Mouse (Mus musculus) spleen, postnatal 4 days (tissue): ENCODE results near the gene Insc.
"Not testable (repeated sequence)": the region's sequence is repeated elsewhere in the genome, so short reads cannot be mapped to it uniquely, and the experiment has no call there.

Experiments
- DNase-seq, 2 experiments: peaks; one replicate each; pipeline ENCODE4 v3.0.0; 2022; ENCODE audit warnings: low spot score in 2 of 2

Insc gene

DNA sequence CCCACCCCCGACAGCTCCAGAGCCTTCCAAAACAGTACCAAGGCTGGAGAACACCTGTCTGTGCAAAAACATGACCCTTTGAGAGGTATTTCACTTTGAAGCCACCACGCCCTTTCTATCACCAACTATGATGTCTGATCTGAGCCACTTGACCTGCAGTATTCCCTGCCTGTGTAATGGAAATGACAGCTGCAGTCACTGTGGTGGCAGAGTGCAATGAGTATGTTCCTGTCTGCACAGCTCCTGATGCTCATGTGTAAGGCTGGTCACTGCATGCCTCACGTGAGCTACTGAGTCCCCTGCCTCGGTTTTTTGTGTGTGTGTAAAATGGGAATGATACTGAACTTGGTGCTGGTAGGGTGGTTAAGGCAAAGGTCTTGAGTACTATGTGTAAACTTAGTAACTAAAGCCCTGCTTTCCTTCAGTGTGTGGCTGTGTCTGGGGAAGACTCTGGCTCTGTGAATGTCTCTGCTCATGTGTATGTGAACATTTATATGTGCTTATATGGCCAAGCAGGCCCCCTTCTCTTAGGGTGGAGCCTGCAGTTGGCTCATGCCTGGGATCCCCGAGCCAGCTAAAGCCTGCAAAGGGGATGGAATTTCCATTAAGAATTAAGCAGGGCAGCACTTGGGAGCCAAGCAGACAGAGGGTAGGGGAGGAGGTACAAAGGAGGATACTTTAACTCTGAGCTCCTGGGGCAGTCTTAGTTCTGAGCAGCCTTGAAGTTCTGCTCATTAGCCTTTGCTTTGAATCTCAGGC is at the start of gene Insc:
Insc (plus strand) TSS at position 673 of the 759 bp plus-strand sequence.
- no peak for DNase-seq

DNA sequence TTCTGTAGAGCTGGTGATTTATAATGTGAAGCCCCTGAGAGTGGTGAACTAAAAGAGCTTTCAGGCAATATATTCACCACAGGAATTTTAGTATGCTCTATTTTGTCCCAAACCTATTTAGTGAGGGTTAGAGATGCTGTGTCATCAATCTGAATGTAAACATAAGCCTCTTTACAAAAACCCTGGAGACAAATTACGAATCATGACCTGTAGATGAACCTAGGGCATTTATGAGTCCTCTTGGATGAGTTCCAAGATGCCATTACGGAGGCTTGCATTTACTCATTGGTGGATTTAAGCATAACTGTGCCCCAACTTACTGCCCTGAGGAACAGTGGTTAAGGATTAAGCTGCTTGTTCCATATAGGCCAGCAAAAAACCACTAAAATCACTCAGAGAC is 42.6 kb upstream of the Insc start:
- no peak for DNase-seq

DNA sequence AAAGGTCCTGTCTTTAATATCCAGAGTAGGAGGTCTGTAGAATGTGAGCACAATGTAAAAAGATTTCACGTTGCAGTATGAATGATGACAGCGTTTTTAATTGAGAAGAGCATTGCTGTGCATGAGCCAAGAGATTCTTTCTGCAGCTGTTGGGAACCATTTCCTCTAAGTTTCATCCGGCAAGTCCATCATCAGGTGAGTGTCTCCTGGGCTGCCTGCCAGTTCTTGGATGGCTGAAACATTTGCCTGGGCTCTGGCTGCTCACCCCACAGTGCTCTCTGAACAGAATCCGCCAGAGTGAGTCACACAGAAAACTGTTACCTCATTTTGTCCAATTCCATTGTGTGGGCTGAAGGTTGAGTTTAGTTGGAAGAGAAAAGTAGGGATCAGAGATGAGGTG is 36.8 kb upstream of the Insc start:
- no peak for DNase-seq

DNA sequence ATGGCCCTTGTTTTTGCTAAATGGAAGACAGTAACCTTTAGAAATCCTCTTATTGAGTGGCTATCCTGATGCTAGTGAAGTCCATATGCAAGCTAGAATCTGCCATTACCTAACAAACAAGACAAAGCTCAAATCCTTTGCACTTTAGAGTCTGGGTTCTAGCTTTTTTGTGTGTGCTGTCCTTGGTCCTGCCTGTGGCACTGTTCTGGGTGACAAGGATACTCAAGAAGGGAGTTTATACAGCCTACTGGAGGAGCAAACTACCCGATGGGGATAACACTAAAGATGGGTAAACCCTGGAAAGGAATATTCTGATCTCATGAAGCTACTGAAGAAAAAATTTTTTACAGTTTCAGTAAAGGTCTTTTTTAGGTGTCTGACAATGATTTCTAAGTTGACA is 36.1 kb upstream of the Insc start:
- no peak for DNase-seq

DNA sequence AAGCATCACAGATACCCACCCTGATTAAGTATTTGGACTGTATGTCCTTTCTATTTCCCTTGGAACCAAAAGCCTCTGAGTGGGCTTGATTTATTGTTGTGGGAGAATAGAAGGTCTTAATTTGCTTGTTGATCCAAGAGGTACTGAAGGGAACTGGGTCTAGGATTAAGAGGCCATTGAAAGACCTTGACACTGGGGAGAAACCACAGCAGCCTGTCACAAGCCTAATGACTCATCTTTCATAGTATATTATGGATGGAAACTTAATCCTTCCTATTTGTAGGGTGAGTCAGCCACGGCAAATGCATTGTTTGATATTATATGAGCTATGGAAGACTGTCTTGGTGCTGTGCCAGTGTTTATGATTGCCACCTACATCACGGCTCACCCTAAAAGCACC is 33.1 kb upstream of the Insc start:
- DNase-seq = no peak

DNA sequence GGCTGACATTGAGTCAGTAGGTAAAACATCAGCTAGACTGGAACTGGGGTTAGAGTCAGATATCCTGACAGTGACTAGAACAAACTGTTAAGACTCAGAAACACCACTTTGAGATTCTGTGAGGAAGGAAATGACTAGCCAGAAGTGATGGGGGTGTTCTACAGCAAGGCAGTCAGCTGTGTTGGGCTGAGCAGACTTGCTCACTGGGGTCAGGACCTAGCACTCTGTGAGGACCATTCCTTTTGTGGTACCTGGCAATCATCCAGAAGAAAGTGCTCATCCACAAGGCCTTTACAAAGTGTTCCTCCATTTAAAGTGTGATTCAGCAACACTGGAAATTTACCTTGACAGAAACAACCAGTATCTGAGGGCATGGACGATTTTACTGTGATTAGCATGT is 31.0 kb upstream of the Insc start:
- DNase-seq = no peak

DNA sequence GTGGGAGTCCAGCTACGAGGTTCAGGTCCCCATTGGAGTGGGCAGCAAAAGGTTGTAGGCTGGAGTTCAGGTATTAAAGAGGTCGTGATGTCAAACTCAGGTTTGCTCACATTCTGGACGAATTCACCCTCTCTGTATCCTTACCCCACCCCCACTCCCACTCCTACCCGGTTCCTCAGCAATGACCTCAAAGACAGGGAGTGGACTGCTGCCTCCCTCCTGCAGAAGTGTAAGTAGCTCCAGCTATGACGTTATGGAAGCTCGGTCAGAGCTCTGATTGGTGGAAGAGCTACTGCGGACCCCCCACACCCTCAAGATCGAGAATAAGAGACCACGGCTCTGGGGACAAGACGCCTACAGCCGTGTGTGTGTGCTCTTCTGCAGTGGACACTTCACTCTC is 25.2 kb upstream of the Insc start, which contains the start of gene Calcb:
Calcb (plus strand) TSS at position 344 of the 400 bp plus-strand sequence.
- DNase-seq = no peak

DNA sequence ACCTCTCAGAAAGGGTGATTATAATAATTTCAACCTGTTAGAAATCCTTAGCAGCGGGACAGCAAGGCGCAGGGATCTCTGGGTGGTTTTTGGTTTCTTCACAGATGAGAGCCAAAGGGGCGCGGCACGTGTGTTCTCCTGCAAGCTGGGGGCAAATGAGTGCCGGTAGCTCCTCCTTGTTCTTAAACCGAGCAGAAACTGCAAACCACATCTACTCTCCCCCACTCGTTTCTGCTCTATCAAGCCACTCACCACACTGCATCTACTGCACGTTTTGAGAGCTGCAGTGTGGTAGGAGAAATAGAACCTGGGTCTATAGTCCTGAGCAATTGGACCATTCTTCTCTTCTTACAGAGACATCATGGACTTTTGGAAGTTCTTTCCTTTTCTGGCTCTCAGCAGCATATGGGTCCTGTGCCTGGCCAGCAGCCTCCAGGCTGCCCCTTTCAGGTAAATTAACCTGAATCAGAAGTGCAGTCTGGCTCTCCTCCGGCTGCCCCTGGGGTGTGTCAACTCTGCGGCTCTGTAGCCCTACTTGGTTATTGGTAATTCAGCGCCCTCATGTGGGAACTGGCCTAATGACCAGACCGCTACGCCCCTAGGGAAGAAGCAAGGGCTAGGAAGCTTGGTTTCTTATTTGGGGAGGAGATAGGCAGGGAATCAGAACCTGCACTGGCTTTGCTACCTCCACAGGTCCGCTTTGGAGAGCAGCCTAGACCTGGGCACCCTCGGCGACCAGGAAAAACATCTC is 23.9 kb upstream of the Insc start:
- no peak for DNase-seq

DNA sequence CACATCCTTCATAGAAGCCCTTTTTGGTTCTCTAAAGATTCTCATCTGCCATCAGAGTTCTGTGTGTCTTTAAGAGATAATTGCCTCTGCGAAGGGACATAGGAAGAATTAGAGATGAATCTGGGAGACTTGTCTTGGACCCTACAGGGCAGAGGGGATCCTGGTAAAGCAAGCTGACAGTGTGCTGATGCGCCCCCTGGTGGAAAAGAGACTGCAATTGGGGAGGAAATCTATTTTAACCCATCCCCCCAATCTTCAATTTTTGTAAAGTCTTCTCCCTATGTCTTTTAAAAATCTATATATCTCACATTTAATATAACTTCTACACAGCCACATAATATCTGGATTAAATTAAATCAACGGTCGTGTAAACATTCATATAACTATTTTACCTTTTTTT is 13.8 kb upstream of the Insc start:
- not testable (repeated sequence) for DNase-seq

DNA sequence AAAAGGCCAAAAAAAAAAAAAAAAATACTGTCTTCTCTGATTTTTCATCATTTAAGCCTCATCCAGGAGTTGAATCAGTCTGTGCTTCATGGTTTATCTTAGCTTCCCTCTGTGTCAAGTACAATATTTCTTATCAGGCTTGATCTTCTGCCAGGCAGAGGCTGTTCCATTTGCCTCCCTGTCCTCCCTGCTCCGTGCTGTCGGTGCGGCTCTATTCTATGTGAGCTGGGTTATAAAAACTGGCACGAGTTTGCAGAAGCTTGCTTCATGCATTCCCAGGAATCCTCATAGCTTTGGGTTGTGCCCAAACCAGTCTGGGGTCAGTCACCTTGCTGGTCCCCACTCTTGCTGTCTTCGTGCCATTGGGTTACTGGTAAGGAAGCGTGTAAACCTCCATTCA is 12.3 kb upstream of the Insc start:
- no peak for DNase-seq

DNA sequence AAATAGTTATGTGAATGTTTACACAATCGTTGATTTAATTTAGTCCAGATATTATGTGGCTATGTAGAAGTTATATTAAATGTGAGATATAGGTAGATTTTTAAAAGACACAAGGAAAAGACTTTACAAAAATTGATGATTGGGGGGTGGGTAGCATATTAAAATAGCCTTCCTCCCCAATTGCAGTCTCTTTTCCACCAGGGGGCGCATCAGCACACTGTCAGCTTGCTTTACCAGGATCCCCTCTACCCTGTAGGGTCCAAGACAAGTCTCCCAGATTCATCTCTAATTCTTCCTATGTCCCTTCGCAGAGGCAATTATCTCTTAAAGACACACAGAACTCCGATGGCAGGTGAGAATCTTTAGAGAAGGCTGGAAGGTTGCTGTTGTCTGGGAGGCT is 11.8 kb upstream of the Insc start:
- not testable (repeated sequence) for DNase-seq

DNA sequence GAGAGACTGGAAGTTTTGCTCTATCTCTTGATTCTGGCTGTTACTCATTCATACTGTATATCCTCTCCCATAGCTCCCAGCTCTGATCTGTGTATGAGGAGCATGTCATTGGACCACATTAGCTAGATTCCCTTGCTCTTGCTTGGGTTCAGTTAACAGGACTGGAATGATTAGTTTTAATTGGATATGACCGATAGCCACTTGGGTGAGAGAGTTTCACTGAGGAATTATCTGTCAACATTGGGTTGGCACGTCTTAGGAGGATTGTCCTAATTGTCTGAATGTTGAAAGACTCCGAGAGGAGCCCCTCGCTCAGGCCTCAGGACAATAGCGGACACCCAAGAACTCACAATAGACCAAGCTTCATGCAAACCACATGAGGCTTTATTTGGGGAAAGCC is 7.2 kb upstream of the Insc start:
- DNase-seq = no peak

DNA sequence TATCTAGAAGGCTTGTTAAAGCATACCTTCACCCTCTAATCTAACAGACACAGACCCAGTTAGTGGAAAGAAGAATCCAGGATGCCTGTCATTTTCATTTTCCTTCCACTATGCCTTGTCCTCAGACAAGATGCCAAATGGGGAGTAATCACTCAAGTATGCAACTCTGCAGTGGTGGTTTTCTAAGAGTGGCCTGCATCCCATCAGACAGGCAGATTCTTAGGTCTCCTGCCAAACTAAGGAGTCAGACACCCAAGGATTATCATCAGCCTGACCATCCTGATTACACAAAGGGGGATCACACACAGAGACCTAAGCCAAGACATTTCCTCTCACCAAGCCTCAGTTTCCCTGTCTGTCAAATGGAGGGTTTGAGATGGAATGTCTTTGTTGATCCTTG is 5.3 kb upstream of the Insc start:
- no peak for DNase-seq

DNA sequence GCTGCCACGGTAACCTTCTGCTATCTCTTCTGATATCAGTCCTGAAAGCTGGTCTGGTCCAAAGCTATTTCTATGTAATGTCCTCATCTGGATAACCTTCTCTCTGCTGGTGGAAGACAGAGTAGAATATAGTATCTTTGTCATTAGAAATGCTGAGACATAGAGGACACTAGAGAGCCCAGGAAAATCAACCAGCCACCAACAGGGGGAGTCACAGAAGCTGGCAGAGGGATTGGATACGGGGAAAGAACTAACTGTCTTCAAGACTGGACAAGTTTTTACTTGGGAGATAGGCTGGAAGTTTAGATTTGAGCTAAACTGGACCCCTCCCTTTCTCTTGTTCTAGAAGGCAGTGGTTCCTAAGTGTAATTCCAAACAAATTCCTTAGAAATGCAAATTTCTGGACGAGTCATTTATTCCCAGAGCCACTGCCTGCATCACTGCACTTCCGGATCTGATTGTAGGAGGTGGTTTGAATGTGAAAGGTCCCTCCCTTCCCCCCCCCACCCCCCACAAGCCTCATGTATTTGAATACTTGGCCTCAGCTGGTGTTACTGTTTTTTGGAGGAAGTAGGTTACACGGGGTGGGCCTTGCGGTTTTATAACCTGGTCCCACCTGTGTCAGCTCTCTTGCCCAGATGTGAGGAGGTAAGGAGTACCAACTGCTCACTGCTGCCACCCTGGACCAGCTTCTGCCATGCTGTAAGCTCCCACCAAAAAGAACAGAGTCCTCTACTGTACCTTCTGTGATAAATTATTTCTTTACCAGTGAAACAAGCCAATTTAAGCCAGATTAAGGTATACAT is 2.9 kb upstream of the Insc start:
- no peak for DNase-seq

DNA sequence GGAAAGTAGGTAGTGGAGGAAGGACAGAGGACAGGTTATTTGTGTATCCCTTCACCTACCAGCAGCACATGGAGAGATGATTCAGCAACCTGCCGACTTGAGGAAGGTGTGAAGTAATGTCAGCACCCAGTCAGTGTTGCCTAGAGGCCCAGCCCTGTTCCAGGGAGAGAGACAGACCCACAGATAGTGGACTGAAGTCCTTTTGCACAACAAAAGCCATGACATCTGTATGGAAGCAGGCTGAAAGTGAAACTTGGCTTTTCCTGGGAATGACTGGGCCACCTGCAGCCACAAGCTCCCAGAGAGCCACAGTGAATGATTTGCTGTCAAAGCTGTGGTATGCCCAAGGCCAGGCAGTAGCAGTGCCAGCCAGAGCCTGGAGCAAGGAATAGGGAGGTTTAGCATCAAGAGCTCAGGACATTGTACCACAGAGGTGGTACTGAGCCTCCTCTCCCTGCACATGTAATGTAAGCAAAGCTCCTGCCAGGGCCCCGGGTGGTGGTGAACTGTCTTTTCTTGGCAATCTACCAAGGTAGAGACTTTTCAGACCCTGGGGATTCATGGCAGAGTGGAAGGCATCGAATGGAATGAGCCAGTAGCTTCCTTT is 1.2 kb downstream of the Insc start:
- no peak for DNase-seq

DNA sequence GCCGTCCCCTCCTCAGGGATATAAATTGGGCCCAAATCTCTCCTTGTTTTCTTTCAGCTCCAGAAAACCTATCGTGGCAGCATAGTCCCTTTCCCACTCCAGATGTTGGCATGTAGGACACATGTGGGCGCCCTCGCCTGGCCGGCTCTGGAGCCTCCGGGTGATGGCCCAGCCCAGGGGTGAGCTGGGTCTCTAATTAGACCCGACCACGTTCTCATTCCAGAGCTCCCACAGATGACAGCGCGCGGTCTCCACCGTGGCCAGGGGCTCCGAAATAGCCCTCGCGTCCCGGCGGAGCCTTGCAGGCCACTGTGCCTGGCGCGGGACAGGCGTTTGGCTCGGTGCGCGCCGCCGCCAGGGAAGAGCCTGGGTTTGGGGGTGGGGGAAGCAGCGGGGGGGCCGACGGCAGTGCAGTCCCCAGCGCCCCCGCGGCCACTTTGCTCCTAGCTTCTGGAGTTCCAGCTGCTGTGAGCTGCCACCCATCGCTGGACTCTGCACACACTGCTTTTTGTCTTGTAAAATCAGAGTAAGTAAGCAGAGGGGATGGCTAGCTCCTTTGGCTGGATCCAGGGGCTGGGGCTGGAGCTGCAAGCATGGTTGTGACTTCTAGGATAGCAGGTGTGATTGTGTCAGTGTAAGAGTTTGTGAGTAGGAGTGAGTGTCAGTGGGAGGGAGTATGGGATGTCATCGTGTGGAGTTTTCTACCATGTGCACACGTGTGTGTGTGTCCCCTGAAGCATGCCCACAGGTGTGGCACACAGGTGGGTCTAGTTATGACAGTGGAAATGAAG is 2.2 kb downstream of the Insc start:
- no peak for DNase-seq

DNA sequence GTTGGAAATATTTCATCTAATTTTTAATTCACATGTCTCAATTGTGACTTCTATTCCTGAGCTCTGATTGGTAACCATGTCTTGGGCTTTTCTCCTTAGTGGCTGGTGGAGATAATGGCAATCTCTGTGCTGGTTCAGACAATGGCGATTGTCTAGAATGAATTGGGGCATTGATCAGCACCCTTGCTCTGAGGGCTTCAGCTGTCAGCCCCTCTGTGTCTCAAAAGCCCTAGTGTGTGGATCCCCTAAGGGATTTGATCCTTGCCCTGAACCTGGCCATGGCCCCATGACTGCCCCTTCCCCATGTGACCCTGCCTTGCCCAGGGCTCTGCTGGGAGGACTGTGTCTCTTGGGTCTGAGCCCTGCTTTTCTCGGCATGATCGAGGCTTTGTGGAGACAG is 4.1 kb downstream of the Insc start:
- no peak for DNase-seq

DNA sequence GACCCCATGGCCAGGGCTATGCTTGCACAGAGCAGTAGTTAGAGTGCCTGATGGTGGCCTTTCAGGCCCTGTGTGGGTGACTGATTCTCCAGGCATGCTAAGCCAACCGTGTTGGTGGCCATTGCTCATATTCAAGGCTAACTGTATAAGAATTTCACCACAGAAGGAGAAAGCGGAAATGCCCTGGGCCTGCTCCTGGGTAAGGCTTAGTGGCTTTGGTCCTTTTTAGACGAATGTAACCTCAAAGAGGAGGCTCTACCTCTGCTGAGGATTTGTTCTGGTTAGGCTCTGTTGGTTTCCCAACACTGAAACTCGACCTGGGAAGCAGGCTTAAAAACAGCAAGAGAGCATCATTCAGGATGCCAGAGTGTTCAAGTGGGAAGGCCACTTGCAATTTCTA is 4.7 kb downstream of the Insc start:
- DNase-seq = no peak

DNA sequence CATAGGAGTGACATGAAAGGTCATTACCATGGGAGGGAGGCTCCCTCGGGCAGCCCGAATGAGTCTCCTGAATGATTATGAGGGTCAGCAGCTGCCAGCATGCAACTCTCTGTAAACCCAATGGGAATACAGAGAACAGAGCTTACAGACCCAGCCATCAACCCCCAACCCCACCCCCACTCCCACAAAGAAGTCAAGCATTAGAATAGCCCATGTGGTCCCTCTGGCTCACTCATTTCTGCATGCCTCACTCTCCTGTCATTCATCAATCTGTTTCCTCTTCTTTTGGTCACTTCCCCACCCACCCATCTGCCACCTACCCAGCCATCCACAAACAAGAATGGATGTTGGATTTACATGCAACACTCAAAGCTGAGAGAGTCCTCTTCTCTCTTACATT is 10.0 kb downstream of the Insc start:
- DNase-seq = no peak

DNA sequence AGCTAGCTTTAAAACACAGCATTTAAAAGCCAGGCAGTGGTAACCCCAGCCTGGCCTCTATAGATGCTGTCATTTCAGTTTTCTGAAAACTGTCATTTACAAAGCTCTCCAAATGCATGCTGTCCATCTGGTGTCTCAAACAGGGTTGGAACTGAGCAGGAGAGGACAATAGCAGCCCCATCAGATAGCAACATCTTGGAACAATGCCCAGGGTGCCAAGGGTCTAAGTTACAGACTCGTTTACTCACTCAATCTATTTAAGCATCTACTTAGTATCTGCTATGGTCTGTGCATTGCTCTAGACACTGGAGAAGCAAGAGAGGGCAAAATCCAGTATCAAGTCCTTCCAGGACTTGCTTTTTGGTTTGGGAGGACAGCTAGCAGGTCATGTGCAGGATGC is 10.7 kb downstream of the Insc start:
- DNase-seq = no peak

DNA sequence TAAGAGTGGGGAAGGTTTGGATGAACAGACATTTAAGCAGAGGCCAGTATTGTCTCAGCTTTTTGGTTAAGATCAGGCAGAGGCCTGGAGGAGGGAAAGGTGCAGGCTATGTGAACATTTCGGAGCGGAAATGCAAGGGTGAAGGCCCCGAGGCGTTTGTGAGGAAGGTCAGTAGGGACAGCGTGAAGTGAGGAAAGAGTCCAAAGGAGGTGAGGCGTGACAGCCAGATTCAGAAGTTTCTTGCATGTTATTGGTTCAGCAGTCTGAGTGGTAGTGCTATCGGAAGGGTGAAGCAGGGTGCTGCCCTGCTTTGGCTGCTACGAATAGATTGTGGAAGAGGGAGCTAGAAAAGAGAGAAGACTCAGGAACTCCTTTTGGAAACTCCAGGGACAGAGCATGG is 11.1 kb downstream of the Insc start:
- DNase-seq = no peak
